Mouse (Mus musculus): ENCODE data around the gene Ifi27. TPM values are rescaled to one million over a fixed set of nuclear protein-coding genes. Genes with fewer than 3 reads are reported as not detected.

The Ifi27 gene
- total and polyA plus RNA-seq, 2 experiments from 2014 or later, result 16.2 to 23.3 TPM

DNA sequence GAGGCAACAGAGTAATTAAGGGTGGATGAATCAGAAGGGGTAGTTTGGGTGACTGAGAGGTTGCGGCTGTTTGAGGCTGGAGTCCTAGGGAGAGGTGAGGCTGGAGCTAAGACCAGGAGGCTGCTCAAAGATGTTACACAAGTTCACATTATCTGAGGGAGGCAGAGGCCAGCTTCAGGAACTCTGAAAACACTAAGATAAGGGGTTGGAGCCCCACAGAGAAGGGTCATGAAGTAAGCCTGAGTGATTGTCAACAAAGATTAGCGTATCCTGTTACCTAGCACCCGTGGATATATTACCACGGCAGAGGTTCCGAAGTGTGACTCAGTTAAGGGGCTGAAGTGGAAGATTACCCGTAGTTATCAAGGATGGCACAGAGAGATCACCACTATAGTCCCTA lies 40.5 kb upstream of the Ifi27 start:
- no peak overlapping the region for H3K4me2 ChIP-seq (ENCODE audit: low read depth, low read length, poor library complexity, severe bottlenecking)
- ATAC-seq (ENCODE audit: low FRiP score) (no peak), DNase-seq (ENCODE audit: low spot score) (no peak)
- TF ChIP-seq CTCF (IDR thresholded peaks at IDR 0.05), result no peak
- H3K36me3 ChIP-seq (ENCODE audit: insufficient read depth, low read length), result 0 out of 2 replicates have a peak, but pooled peaks cover 2% of the 10 kb centered on the region
- H3K4me1 ChIP-seq (ENCODE audit: insufficient read depth, low read length), result peaks cover 9% of the 10 kb centered on the region; the same call in 1 of the 2 replicates
- H3K4me3 ChIP-seq (ENCODE audit: low read depth, low read length), result no peak overlapping the region
- no peak overlapping the region for H3K9ac ChIP-seq (replicated peaks; ENCODE audit: low read length, poor library complexity, severe bottlenecking)
- no peaks in the 10 kb centered on the region for H3K9me3 ChIP-seq (ENCODE audit: low read length)
- H3K27me3 ChIP-seq (ENCODE audit: insufficient read depth, low read length), result no peaks in the 10 kb centered on the region
- 35% methylated on average over 6 of the region's 6 CpGs for WGBS
- H3K27ac ChIP-seq (ENCODE audit: low read depth, low read length), result no peak overlapping the region

DNA sequence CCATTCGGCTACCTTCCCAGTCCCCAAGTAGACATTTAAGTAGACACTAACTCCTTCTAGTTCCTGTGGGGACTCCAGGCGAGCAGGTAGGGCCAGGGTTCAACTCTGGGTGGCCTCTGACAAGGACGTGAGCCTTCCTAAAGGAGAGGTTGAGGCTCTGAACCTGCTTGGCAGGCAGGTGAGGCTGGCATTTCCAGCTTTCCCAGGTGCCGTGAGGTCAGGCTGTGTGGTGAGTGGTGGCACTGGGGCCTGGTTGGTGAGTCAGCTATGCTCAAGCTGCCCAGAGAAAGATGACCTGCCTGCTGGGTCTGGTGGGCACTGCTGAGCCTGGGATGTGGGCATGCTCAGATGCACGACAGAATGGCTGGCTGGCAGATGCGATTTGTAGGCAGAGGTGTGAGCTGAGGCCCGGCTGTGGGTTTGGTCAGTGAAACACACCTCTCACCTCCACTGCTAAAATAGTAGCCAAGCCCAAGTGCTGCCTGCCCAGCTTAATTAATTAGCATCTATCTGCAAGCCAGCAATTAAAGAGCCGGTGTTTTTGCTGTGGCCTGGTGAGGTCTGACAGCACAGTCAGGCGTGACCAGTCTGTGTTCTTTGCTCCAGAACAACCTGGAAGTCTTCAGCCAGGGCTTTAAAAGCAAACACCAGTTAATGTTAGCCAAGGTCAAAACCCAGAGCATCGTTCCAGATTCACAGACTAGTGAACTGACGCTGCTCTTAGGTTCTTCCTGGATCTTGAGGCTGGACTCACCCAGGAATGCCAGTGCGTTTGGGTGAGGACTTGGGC lies 38.3 kb upstream of the Ifi27 start:
- no peak overlapping the region for H3K4me2 ChIP-seq (ENCODE audit: low read depth, low read length, poor library complexity, severe bottlenecking)
- H3K27ac ChIP-seq (ENCODE audit: low read depth, low read length), result no peak overlapping the region
- H3K9ac ChIP-seq (replicated peaks; ENCODE audit: low read length, poor library complexity, severe bottlenecking), result no peak overlapping the region
- H3K4me3 ChIP-seq (ENCODE audit: low read depth, low read length), result no peak overlapping the region
- WGBS, result 78% methylated on average over 12 of the region's 12 CpGs
- no peaks in the 10 kb centered on the region; the same call in 1 of the 2 replicates for H3K4me1 ChIP-seq (ENCODE audit: insufficient read depth, low read length)
- no peak for ATAC-seq (ENCODE audit: low FRiP score)
- DNase-seq (ENCODE audit: low spot score), result no peak
- no peaks in the 10 kb centered on the region for H3K9me3 ChIP-seq (ENCODE audit: low read length)
- H3K27me3 ChIP-seq (ENCODE audit: insufficient read depth, low read length), result no peaks in the 10 kb centered on the region
- peaks cover 6% of the 10 kb centered on the region for H3K36me3 ChIP-seq (ENCODE audit: insufficient read depth, low read length)
- TF ChIP-seq CTCF (IDR thresholded peaks at IDR 0.05), result no peak

DNA sequence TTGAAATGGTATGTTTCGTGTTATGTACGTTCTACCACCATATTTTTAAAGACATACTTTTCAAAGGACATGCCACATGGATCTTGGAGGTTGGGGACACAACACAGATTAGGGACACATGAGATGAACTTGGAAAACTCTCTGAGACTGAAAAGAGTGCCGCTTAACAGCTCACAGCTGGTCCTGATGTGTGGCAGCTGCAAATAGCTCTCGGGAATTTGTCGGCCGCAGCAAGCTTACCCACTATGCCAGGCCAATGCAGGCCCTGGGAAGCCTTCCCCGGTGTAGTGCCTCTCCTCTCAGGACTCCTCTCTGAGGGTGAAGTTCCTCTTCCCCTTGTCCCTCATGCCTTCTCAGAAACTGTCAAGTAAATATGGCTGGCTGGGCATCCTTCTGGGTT lies 37.3 kb upstream of the Ifi27 start:
- ATAC-seq (ENCODE audit: low FRiP score) (no peak), DNase-seq (ENCODE audit: low spot score) (no peak)
- Histone ChIP-seq H3K27me3 (ENCODE audit: insufficient read depth, low read length) (no peaks in the 10 kb centered on the region), H3K36me3 (ENCODE audit: insufficient read depth, low read length) (peaks cover 11% of the 10 kb centered on the region), H3K9me3 (ENCODE audit: low read length) (no peaks in the 10 kb centered on the region), H3K4me1 (ENCODE audit: insufficient read depth, low read length) (no peaks in the 10 kb centered on the region; the same call in 1 of the 2 replicates), H3K4me3 (ENCODE audit: low read depth, low read length) (no peak overlapping the region), H3K9ac (replicated peaks; ENCODE audit: low read length, poor library complexity, severe bottlenecking) (no peak overlapping the region), H3K4me2 (ENCODE audit: low read depth, low read length, poor library complexity, severe bottlenecking) (no peak overlapping the region), H3K27ac (ENCODE audit: low read depth, low read length) (no peak overlapping the region)
- 81% methylated on average over 7 of the region's 7 CpGs for WGBS
- TF ChIP-seq CTCF (IDR thresholded peaks at IDR 0.05), result no peak

DNA sequence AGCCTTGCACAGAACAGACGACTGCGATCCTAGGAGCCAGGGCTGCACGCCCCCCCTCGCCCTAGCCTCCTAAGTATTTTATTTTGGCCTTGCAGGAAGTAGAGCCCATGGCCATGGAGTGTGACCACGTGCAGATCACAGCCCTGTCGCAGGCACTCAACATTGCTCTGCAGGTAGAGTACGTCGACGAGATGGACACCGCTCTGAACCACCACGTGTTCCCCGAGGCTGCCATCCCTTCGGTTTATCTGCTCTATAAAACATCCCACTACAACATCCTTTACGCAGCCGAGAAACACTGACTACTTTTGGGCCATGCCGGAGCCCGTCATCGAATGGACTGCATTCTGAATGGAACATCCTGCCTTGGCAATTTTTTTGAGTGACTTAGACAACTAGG lies 29.9 kb upstream of the Ifi27 start:
- H3K4me2 ChIP-seq (ENCODE audit: low read depth, low read length, poor library complexity, severe bottlenecking), result no peak overlapping the region
- H3K27ac ChIP-seq (ENCODE audit: low read depth, low read length), result no peak overlapping the region
- ATAC-seq (ENCODE audit: low FRiP score) (no peak), DNase-seq (ENCODE audit: low spot score) (no peak)
- WGBS, result 88% methylated on average over 18 of the region's 18 CpGs
- H3K4me3 ChIP-seq (ENCODE audit: low read depth, low read length), result no peak overlapping the region
- H3K9me3 ChIP-seq (ENCODE audit: low read length), result no peaks in the 10 kb centered on the region
- peaks cover 72% of the 10 kb centered on the region for H3K36me3 ChIP-seq (ENCODE audit: insufficient read depth, low read length)
- H3K9ac ChIP-seq (replicated peaks; ENCODE audit: low read length, poor library complexity, severe bottlenecking), result no peak overlapping the region
- H3K4me1 ChIP-seq (ENCODE audit: insufficient read depth, low read length), result no peaks in the 10 kb centered on the region
- no peaks in the 10 kb centered on the region for H3K27me3 ChIP-seq (ENCODE audit: insufficient read depth, low read length)
- no peak for TF ChIP-seq CTCF (IDR thresholded peaks at IDR 0.05)

DNA sequence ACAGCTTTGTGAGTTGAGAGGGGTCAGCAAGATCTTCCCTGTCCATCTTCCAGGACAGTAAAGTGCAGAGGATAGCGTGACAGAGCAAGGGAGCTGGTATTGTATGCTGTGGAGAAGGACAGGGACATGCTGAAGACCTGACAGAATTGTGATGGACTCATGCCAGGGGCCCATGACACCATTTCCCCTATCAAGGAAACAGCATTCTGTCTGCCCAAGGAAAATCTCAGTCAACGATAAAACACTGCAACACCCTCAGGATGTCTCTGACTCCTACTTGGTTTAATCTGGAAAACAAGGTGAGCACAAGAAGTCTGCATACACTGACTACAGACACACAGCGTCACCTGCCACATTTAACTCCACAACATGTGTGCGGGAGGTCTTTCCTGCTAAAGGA lies 26.3 kb upstream of the Ifi27 start, which contains the start of gene 9330161L09Rik:
TSS of gene 9330161L09Rik (minus strand) at position 101 of the 400 bp plus-strand sequence.
- no peak for TF ChIP-seq CTCF (IDR thresholded peaks at IDR 0.05)
- no peak for DNase-seq (ENCODE audit: low spot score)

DNA sequence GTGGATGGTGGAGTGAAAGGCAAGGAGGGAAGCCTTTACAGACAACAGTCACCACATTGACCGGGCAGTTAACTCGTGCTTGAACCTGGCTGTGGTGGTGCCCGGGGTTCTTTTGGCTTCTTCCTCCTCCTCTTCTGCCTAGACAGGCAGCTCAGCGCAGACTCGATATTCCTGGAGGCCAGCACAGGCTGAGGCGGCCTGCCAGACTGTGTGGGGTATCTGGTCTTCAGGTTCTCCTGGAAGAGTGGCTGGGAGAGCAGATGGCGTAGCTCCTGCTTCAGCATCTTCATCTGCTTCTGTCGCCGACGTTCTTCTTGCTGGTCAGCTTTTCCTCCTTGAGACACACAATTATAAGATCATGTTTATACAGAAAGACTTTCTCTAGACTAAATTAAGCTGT lies 25.9 kb upstream of the Ifi27 start:
- H3K9me3 ChIP-seq (ENCODE audit: low read length), result no peaks in the 10 kb centered on the region
- H3K4me2 ChIP-seq (ENCODE audit: low read depth, low read length, poor library complexity, severe bottlenecking), result no peak overlapping the region
- 91% methylated on average over 10 of the region's 10 CpGs for WGBS
- H3K36me3 ChIP-seq (ENCODE audit: insufficient read depth, low read length), result peaks cover 89% of the 10 kb centered on the region
- no peak for ATAC-seq (ENCODE audit: low FRiP score)
- H3K4me3 ChIP-seq (ENCODE audit: low read depth, low read length), result no peak overlapping the region
- no peak overlapping the region for H3K27ac ChIP-seq (ENCODE audit: low read depth, low read length)
- no peak overlapping the region for H3K9ac ChIP-seq (replicated peaks; ENCODE audit: low read length, poor library complexity, severe bottlenecking)
- no peak for TF ChIP-seq CTCF (IDR thresholded peaks at IDR 0.05)
- H3K4me1 ChIP-seq (ENCODE audit: insufficient read depth, low read length), result no peaks in the 10 kb centered on the region
- DNase-seq (ENCODE audit: low spot score), result no peak
- no peaks in the 10 kb centered on the region for H3K27me3 ChIP-seq (ENCODE audit: insufficient read depth, low read length)

More for the DNA sequence above, 26.3 kb upstream of the Ifi27 start, which contains the start of gene 9330161L09Rik:
- Histone ChIP-seq H3K4me3 (ENCODE audit: low read depth, low read length) (no peak within 1 kb of the TSS), H3K9me3 (ENCODE audit: low read length) (no peaks in the 10 kb centered on the region), H3K27ac (ENCODE audit: low read depth, low read length) (no peak within 1 kb of the TSS), H3K4me2 (ENCODE audit: low read depth, low read length, poor library complexity, severe bottlenecking) (no peak within 1 kb of the TSS), H3K9ac (replicated peaks; ENCODE audit: low read length, poor library complexity, severe bottlenecking) (no peak within 1 kb of the TSS), H3K36me3 (ENCODE audit: insufficient read depth, low read length) (peaks cover 87% of the 10 kb centered on the region), H3K4me1 (ENCODE audit: insufficient read depth, low read length) (no peaks in the 10 kb centered on the region), H3K27me3 (ENCODE audit: insufficient read depth, low read length) (no peaks in the 10 kb centered on the region)
- WGBS, result 95% methylated on average over 4 of the region's 4 CpGs
- no peak for ATAC-seq (ENCODE audit: low FRiP score)
